Mouse (Mus musculus) cerebellum, adult 2 months (tissue): ENCODE results near the gene Zfp688. TPM values are rescaled to one million over a fixed set of nuclear protein-coding genes. Genes with fewer than 3 reads are reported as not detected.
"Not testable (repeated sequence)": the region's sequence is repeated elsewhere in the genome, so short reads cannot be mapped to it uniquely, and the experiment has no call there.

ENCODE experiments used
- DNase-seq, 2 experiments: peaks; one replicate each; pipeline ENCODE4 v3.0.0; 2021
- H3K27ac ChIP-seq: fragments of 200-500 bp; 2 replicates; pipeline ENCODE4 v1.5.1; 2012; ENCODE audit warnings: low read length, control low read depth, inconsistent platforms; ENCODE audit not compliant: insufficient read depth
- H3K27me3 ChIP-seq: fragments of 200-500 bp; 2 replicates; pipeline ENCODE4 v1.6.1; 2012; ENCODE audit warnings: inconsistent platforms, mild to moderate bottlenecking, low read length, moderate library complexity; ENCODE audit not compliant: control insufficient read depth, insufficient read depth
- H3K4me1 ChIP-seq: fragments of 200-500 bp; 2 replicates; pipeline ENCODE4 v1.6.1; 2011; ENCODE audit warnings: low read length; ENCODE audit not compliant: control insufficient read depth, insufficient read depth
- H3K4me3 ChIP-seq: fragments of 200-500 bp; replicated peaks from 2 replicates; pipeline ENCODE3; 2011; ENCODE audit warnings: mild to moderate bottlenecking, low read depth, low read length, control low read depth; ENCODE audit not compliant: insufficient read depth
- CTCF ChIP-seq: fragments of 200-500 bp; IDR thresholded peaks from 2 replicates; pipeline ENCODE4 v1.5.1; 2011; ENCODE audit warnings: low read depth, mild to moderate bottlenecking, control low read depth, low read length, moderate library complexity, borderline replicate concordance; ENCODE audit not compliant: insufficient read depth
- POLR2A ChIP-seq: fragments of 200-500 bp; IDR thresholded peaks from 2 replicates; pipeline ENCODE4 v1.6.1; 2011; ENCODE audit warnings: low read length, control low read depth, borderline replicate concordance; ENCODE audit not compliant: insufficient read depth
- WGBS: fragments of 180-500 bp; shearing (Covaris S2); methylation state at CpG from one replicate; pipeline ENCODE4 v1.1.7; 2018; 5-methylcytosine and 5-hydroxymethylcytosine counted together
- polyA plus RNA-seq: library from polyadenylated mRNA; depleted of rRNA; stranded (reverse); fragments of >200 nt; gene quantifications from 2 replicates; pipeline ENCODE4 v1.2.3, GENCODE M21; 2012; rRNA removed

The Zfp688 gene
- polyA plus RNA-seq, 1 experiment, result 20.6 TPM

- no peak overlapping the region for H3K27ac ChIP-seq
- no peaks in the 10 kb centered on the region for H3K4me1 ChIP-seq
- TF ChIP-seq CTCF (no peak), POLR2A (no peak)
- no peaks in the 10 kb centered on the region for H3K27me3 ChIP-seq
- WGBS, result 76% methylated on average over 6 of the region's 6 CpGs
- no peak for DNase-seq
- no peak overlapping the region for H3K4me3 ChIP-seq
These were observed 43.5 kb downstream of the Zfp688 start for GRCm38 (mm10) chr7:127378310-127378921.

GRCm38 (mm10) chr7:127375271-127376245 lies 46.3 kb downstream of the Zfp688 start, which contains the start of gene Zfp747:
TSS of gene Zfp747 (minus strand) at chr7:127376050.
- peak; percentile 94 to 95 for DNase-seq
- peak within 1 kb of the TSS; percentile 98 for H3K4me3 ChIP-seq
- 1% methylated on average over 49 of the region's 49 CpGs for WGBS
- H3K27me3 ChIP-seq, H3K4me1 ChIP-seq: not testable (repeated sequence)
- peak within 1 kb of the TSS; percentile 52 for H3K27ac ChIP-seq
- peak; percentile 68; the same call in 1 of the 2 replicates for TF ChIP-seq CTCF
- TF ChIP-seq POLR2A, result peak; percentile 86; the same call in 1 of the 2 replicates

- TF ChIP-seq CTCF, result peak; percentile 17; the same call in 1 of the 2 replicates
- H3K27me3 ChIP-seq, H3K27ac ChIP-seq, DNase-seq, H3K4me1 ChIP-seq, H3K4me3 ChIP-seq: not testable (repeated sequence)
- 83% methylated on average over 3 of the region's 3 CpGs for WGBS
These were observed 50.0 kb downstream of the Zfp688 start for GRCm38 (mm10) chr7:127371870-127372269.

- TF ChIP-seq CTCF, result no peak
- H3K27ac ChIP-seq, result no peak overlapping the region
- H3K4me1 ChIP-seq, result no peaks in the 10 kb centered on the region
- H3K27me3 ChIP-seq, result no peaks in the 10 kb centered on the region
- no peak overlapping the region for H3K4me3 ChIP-seq
- no peak for DNase-seq
- WGBS, result 82% methylated on average over 2 of the region's 2 CpGs
These were observed 50.7 kb downstream of the Zfp688 start for GRCm38 (mm10) chr7:127371213-127371612.

Other genes starting within 250 kb of the Zfp688 start
- 101 and 103 TPM in 2 replicates for gene Cd2bp2, start 226.0 kb downstream of the Zfp688 start, polyA plus RNA-seq
- 72.4 and 83.9 TPM in 2 replicates for gene Tbc1d10b, start 213.6 kb downstream of the Zfp688 start, polyA plus RNA-seq
- 1.6 and 3.0 TPM in 2 replicates for gene Mylpf, start 213.2 kb downstream of the Zfp688 start, polyA plus RNA-seq
- 16.6 and 17.6 TPM in 2 replicates for gene Zfp553, start 189.0 kb downstream of the Zfp688 start, polyA plus RNA-seq
- gene Sept1, start 188.9 kb downstream of the Zfp688 start, polyA plus RNA-seq, result 11.3 and 12.5 TPM in 2 replicates
- gene Zfp771, start 177.8 kb downstream of the Zfp688 start, polyA plus RNA-seq, result 88.7 and 95.4 TPM in 2 replicates
- 23.8 and 25.6 TPM in 2 replicates for gene Dctpp1, start 161.4 kb downstream of the Zfp688 start, polyA plus RNA-seq
- 31.1 and 31.7 TPM in 2 replicates for gene Sephs2, start 148.0 kb downstream of the Zfp688 start, polyA plus RNA-seq
- 0.87 and 1.4 TPM in 2 replicates for gene Itgal, start 125.8 kb downstream of the Zfp688 start, polyA plus RNA-seq
- gene Zfp768, start 76.5 kb downstream of the Zfp688 start, polyA plus RNA-seq, result 21.2 TPM in 2 replicates
- gene Zfp747, start 46.0 kb downstream of the Zfp688 start, polyA plus RNA-seq, result 8.2 and 8.6 TPM in 2 replicates
- 3.9 and 4.4 TPM in 2 replicates for gene 9130019O22Rik, start 34.9 kb downstream of the Zfp688 start, polyA plus RNA-seq
- 4.8 and 5.9 TPM in 2 replicates for gene E430018J23Rik, start 28.4 kb downstream of the Zfp688 start, polyA plus RNA-seq
- 4.0 and 4.3 TPM in 2 replicates for gene Zfp764, start 15.2 kb downstream of the Zfp688 start, polyA plus RNA-seq
- gene Zfp689, start 27.1 kb upstream of the Zfp688 start, polyA plus RNA-seq, result 6.8 and 6.9 TPM in 2 replicates
- gene Prr14, start 37.5 kb upstream of the Zfp688 start, polyA plus RNA-seq, result 57.9 and 66.1 TPM in 2 replicates
- 35.5 and 37.2 TPM in 2 replicates for gene Fbrs, start 57.1 kb upstream of the Zfp688 start, polyA plus RNA-seq
- gene Srcap, start 89.9 kb upstream of the Zfp688 start, polyA plus RNA-seq, result 32.2 and 36.2 TPM in 2 replicates
- gene Gm42715, start 97.5 kb upstream of the Zfp688 start, polyA plus RNA-seq, result 18.6 and 19.5 TPM in 2 replicates
- gene Tmem265, start 139.3 kb upstream of the Zfp688 start, polyA plus RNA-seq, result not detected in 2 replicates
- 159 and 161 TPM in 2 replicates for gene Phkg2, start 151.3 kb upstream of the Zfp688 start, polyA plus RNA-seq
- gene Ccdc189, start 166.5 kb upstream of the Zfp688 start, polyA plus RNA-seq, result 10.1 and 12.2 TPM in 2 replicates
- 53.7 and 56.2 TPM in 2 replicates for gene Rnf40, start 166.7 kb upstream of the Zfp688 start, polyA plus RNA-seq
- gene Zfp629, start 193.7 kb upstream of the Zfp688 start, polyA plus RNA-seq, result 22.4 and 22.7 TPM in 2 replicates